Mouse (Mus musculus) cerebellum, adult 2 months (tissue): Measurements from ENCODE around the gene Cxcr3.

ENCODE experiments used
- CTCF ChIP-seq: fragments of 200-500 bp; IDR thresholded peaks from 2 replicates; pipeline ENCODE4 v1.5.1; 2011; ENCODE audit warnings: low read depth, mild to moderate bottlenecking, control low read depth, low read length, moderate library complexity, borderline replicate concordance; ENCODE audit not compliant: insufficient read depth
- POLR2A ChIP-seq: fragments of 200-500 bp; IDR thresholded peaks from 2 replicates; pipeline ENCODE4 v1.6.1; 2011; ENCODE audit warnings: low read length, control low read depth, borderline replicate concordance; ENCODE audit not compliant: insufficient read depth

- TF ChIP-seq CTCF (no peak), POLR2A (no peak)
These were observed 31.0 kb upstream of the Cxcr3 start for GRCm38 (mm10) chrX:101765111-101765510.
